Mouse (Mus musculus): Measurements from ENCODE around the gene A230050P20Rik. TPM values are rescaled to one million over a fixed set of nuclear protein-coding genes. Genes with fewer than 3 reads are reported as not detected.
"Not testable (repeated sequence)": the region's sequence is repeated elsewhere in the genome, so short reads cannot be mapped to it uniquely, and the experiment has no call there.

The A230050P20Rik gene
- polyA plus RNA-seq (2017; shearing (Covaris generic)): 10 to 100 TPM; 12.4 to 14.6 TPM

GRCm38 (mm10) chr9:20868448-20869001 is at the start of gene A230050P20Rik:
TSS of gene A230050P20Rik (plus strand) at chr9:20868642.
- ATAC-seq: peak; percentile 68

GRCm38 (mm10) chr9:20820001-20820400 is 48.4 kb upstream of the A230050P20Rik start:
- ATAC-seq: no peak

- ATAC-seq: no peak
Observed at GRCm38 (mm10) chr9:20822821-20823220, 45.6 kb upstream of the A230050P20Rik start.

GRCm38 (mm10) chr9:20825781-20826180 is 42.7 kb upstream of the A230050P20Rik start:
- ATAC-seq: no peak

GRCm38 (mm10) chr9:20828127-20828526 is 40.3 kb upstream of the A230050P20Rik start:
- no peak for ATAC-seq

GRCm38 (mm10) chr9:20830901-20831643 is 37.4 kb upstream of the A230050P20Rik start:
- no peak for ATAC-seq

- no peak for ATAC-seq
Observed at GRCm38 (mm10) chr9:20834881-20835280, 33.6 kb upstream of the A230050P20Rik start.

- not testable (repeated sequence) for ATAC-seq
Observed at GRCm38 (mm10) chr9:20835431-20835954, 32.9 kb upstream of the A230050P20Rik start.

- ATAC-seq: no peak
Observed at GRCm38 (mm10) chr9:20837184-20837947, 31.1 kb upstream of the A230050P20Rik start.

GRCm38 (mm10) chr9:20838931-20839330 is 29.5 kb upstream of the A230050P20Rik start:
- ATAC-seq: no peak

- ATAC-seq: no peak
Observed at GRCm38 (mm10) chr9:20842211-20842610, 26.2 kb upstream of the A230050P20Rik start.

- no peak for ATAC-seq
Observed at GRCm38 (mm10) chr9:20842670-20843069, 25.8 kb upstream of the A230050P20Rik start.

GRCm38 (mm10) chr9:20850179-20850578 is 18.3 kb upstream of the A230050P20Rik start:
- no peak for ATAC-seq

- ATAC-seq: no peak
Observed at GRCm38 (mm10) chr9:20857131-20857530, 11.3 kb upstream of the A230050P20Rik start.

- ATAC-seq: no peak
Observed at GRCm38 (mm10) chr9:20859926-20860325, 8.5 kb upstream of the A230050P20Rik start.

GRCm38 (mm10) chr9:20861821-20862220 is 6.6 kb upstream of the A230050P20Rik start:
- no peak for ATAC-seq

- ATAC-seq: no peak
Observed at GRCm38 (mm10) chr9:20862225-20862624, 6.2 kb upstream of the A230050P20Rik start.

- no peak for ATAC-seq
Observed at GRCm38 (mm10) chr9:20866879-20867278, 1.6 kb upstream of the A230050P20Rik start.

- peak; percentile 24 for ATAC-seq
Observed at GRCm38 (mm10) chr9:20869246-20869645, 804 bp downstream of the A230050P20Rik start.

GRCm38 (mm10) chr9:20870211-20871173 is 2.0 kb downstream of the A230050P20Rik start:
- no peak for ATAC-seq

GRCm38 (mm10) chr9:20872991-20873390 is 4.5 kb downstream of the A230050P20Rik start:
- no peak for ATAC-seq

GRCm38 (mm10) chr9:20873521-20873920 is 5.1 kb downstream of the A230050P20Rik start:
- no peak for ATAC-seq

All from activated CD4-positive, CD25-positive, alpha-beta regulatory T cell, adult 4 months (primary cell).